Mouse (Mus musculus): ENCODE data around the gene Pds5b. TPM values are rescaled to one million over a fixed set of nuclear protein-coding genes. Genes with fewer than 3 reads are reported as not detected.
"Not testable (repeated sequence)": the region's sequence is repeated elsewhere in the genome, so short reads cannot be mapped to it uniquely, and the experiment has no call there.

Gene Pds5b
- polyA plus RNA-seq, 1 experiment from 2014 or later = 31.8 TPM

- not testable (repeated sequence) for H3K4me3 ChIP-seq (ENCODE audit: low read depth, low read length); ATAC-seq; H3K27ac ChIP-seq (ENCODE audit: low read depth, low read length); H3K4me2 ChIP-seq (ENCODE audit: low read length); H3K9ac ChIP-seq (ENCODE audit: low read length); H3K9me3 ChIP-seq (replicated peaks; ENCODE audit: control insufficient read depth, low read length); DNase-seq (ENCODE audit: low spot score); H3K27me3 ChIP-seq (replicated peaks; ENCODE audit: control insufficient read depth, insufficient read depth, low read length); H3K4me1 ChIP-seq (ENCODE audit: control insufficient read depth, insufficient read depth, low read length)
- H3K36me3 ChIP-seq (ENCODE audit: control insufficient read depth, insufficient read depth, low read length) = peaks cover 17% of the 10 kb centered on the region
- WGBS = 96% methylated on average over 6 of the region's 6 CpGs
Observed at GRCm38 (mm10) chr5:150659425-150659824, 14.1 kb upstream of the Pds5b start.

GRCm38 (mm10) chr5:150660296-150660695 lies 13.2 kb upstream of the Pds5b start:
- H3K27ac ChIP-seq (ENCODE audit: low read depth, low read length); H3K4me3 ChIP-seq (ENCODE audit: low read depth, low read length); H3K4me2 ChIP-seq (ENCODE audit: low read length); ATAC-seq; H3K9ac ChIP-seq (ENCODE audit: low read length); H3K9me3 ChIP-seq (replicated peaks; ENCODE audit: control insufficient read depth, low read length); DNase-seq (ENCODE audit: low spot score); H3K27me3 ChIP-seq (replicated peaks; ENCODE audit: control insufficient read depth, insufficient read depth, low read length): not testable (repeated sequence)
- 96% methylated on average over 3 of the region's 3 CpGs for WGBS
- H3K4me1 ChIP-seq (ENCODE audit: control insufficient read depth, insufficient read depth, low read length) = peaks cover 11% of the 10 kb centered on the region
- peaks cover 17% of the 10 kb centered on the region for H3K36me3 ChIP-seq (ENCODE audit: control insufficient read depth, insufficient read depth, low read length)

- H3K4me3 ChIP-seq (ENCODE audit: low read depth, low read length); H3K4me1 ChIP-seq (ENCODE audit: control insufficient read depth, insufficient read depth, low read length); H3K9ac ChIP-seq (ENCODE audit: low read length); H3K4me2 ChIP-seq (ENCODE audit: low read length); H3K27ac ChIP-seq (ENCODE audit: low read depth, low read length); DNase-seq (ENCODE audit: low spot score); ATAC-seq; H3K9me3 ChIP-seq (replicated peaks; ENCODE audit: control insufficient read depth, low read length); H3K27me3 ChIP-seq (replicated peaks; ENCODE audit: control insufficient read depth, insufficient read depth, low read length): not testable (repeated sequence)
- peaks cover 17% of the 10 kb centered on the region for H3K36me3 ChIP-seq (ENCODE audit: control insufficient read depth, insufficient read depth, low read length)
- WGBS = 91% methylated on average over 7 of the region's 7 CpGs
Observed at GRCm38 (mm10) chr5:150663926-150664325, 9.6 kb upstream of the Pds5b start.

- Histone ChIP-seq H3K9ac (ENCODE audit: low read length) (peak overlapping the region; percentile 91), H3K27me3 (replicated peaks; ENCODE audit: control insufficient read depth, insufficient read depth, low read length) (no peaks in the 10 kb centered on the region), H3K27ac (ENCODE audit: low read depth, low read length) (peak overlapping the region; percentile 91), H3K4me1 (ENCODE audit: control insufficient read depth, insufficient read depth, low read length) (peaks cover 9% of the 10 kb centered on the region; the same call in 1 of the 2 replicates), H3K36me3 (ENCODE audit: control insufficient read depth, insufficient read depth, low read length) (peaks cover 17% of the 10 kb centered on the region), H3K4me3 (ENCODE audit: low read depth, low read length) (peak overlapping the region; percentile 96), H3K9me3 (replicated peaks; ENCODE audit: control insufficient read depth, low read length) (no peaks in the 10 kb centered on the region), H3K4me2 (ENCODE audit: low read length) (peak overlapping the region; percentile 79)
- WGBS = under 1% methylated on average over 10 of the region's 10 CpGs
- ATAC-seq = no peak
- DNase-seq (ENCODE audit: low spot score) = no peak
Observed at GRCm38 (mm10) chr5:150664794-150665131, 8.8 kb upstream of the Pds5b start.

GRCm38 (mm10) chr5:150665132-150665954 lies 8.2 kb upstream of the Pds5b start:
- WGBS = under 1% methylated on average over 52 of the region's 52 CpGs
- DNase-seq (ENCODE audit: low spot score) (peak; percentile 100), ATAC-seq (peak; percentile 99)
- Histone ChIP-seq H3K4me1 (ENCODE audit: control insufficient read depth, insufficient read depth, low read length) (peaks cover 9% of the 10 kb centered on the region; the same call in 1 of the 2 replicates), H3K36me3 (ENCODE audit: control insufficient read depth, insufficient read depth, low read length) (peaks cover 17% of the 10 kb centered on the region), H3K9me3 (replicated peaks; ENCODE audit: control insufficient read depth, low read length) (no peaks in the 10 kb centered on the region), H3K9ac (ENCODE audit: low read length) (peak overlapping the region; percentile 91), H3K4me3 (ENCODE audit: low read depth, low read length) (peak overlapping the region; percentile 96), H3K4me2 (ENCODE audit: low read length) (peak overlapping the region; percentile 79), H3K27me3 (replicated peaks; ENCODE audit: control insufficient read depth, insufficient read depth, low read length) (no peaks in the 10 kb centered on the region), H3K27ac (ENCODE audit: low read depth, low read length) (peak overlapping the region; percentile 91)

GRCm38 (mm10) chr5:150666133-150666739 lies 7.3 kb upstream of the Pds5b start, which contains the start of gene N4bp2l2:
N4bp2l2 (minus strand) TSS chr5:150666183.
- Histone ChIP-seq H3K36me3 (ENCODE audit: control insufficient read depth, insufficient read depth, low read length) (peaks cover 11% of the 10 kb centered on the region), H3K27ac (ENCODE audit: low read depth, low read length) (peak within 1 kb of the TSS; percentile 91), H3K4me2 (ENCODE audit: low read length) (peak within 1 kb of the TSS; percentile 79), H3K4me3 (ENCODE audit: low read depth, low read length) (peak within 1 kb of the TSS; percentile 96), H3K9ac (ENCODE audit: low read length) (peak within 1 kb of the TSS; percentile 91)
- DNase-seq (ENCODE audit: low spot score); H3K4me1 ChIP-seq (ENCODE audit: control insufficient read depth, insufficient read depth, low read length); H3K9me3 ChIP-seq (replicated peaks; ENCODE audit: control insufficient read depth, low read length); H3K27me3 ChIP-seq (replicated peaks; ENCODE audit: control insufficient read depth, insufficient read depth, low read length): not testable (repeated sequence)
- 0 out of 2 replicates have a peak, but pooled peaks have one; percentile 0 for ATAC-seq
- 91% methylated on average over 8 of the region's 9 CpGs for WGBS

GRCm38 (mm10) chr5:150668731-150669130 lies 4.8 kb upstream of the Pds5b start:
- no peak for ATAC-seq
- WGBS = 71% methylated on average over 4 of the region's 4 CpGs
- Histone ChIP-seq H3K9me3 (replicated peaks; ENCODE audit: control insufficient read depth, low read length) (no peaks in the 10 kb centered on the region), H3K27ac (ENCODE audit: low read depth, low read length) (no peak overlapping the region), H3K4me3 (ENCODE audit: low read depth, low read length) (no peak overlapping the region), H3K36me3 (ENCODE audit: control insufficient read depth, insufficient read depth, low read length) (no peaks in the 10 kb centered on the region), H3K4me1 (ENCODE audit: control insufficient read depth, insufficient read depth, low read length) (0 out of 2 replicates have a peak, but pooled peaks cover 2% of the 10 kb centered on the region), H3K9ac (ENCODE audit: low read length) (no peak overlapping the region), H3K4me2 (ENCODE audit: low read length) (no peak overlapping the region), H3K27me3 (replicated peaks; ENCODE audit: control insufficient read depth, insufficient read depth, low read length) (no peaks in the 10 kb centered on the region)
- no peak for DNase-seq (ENCODE audit: low spot score)

GRCm38 (mm10) chr5:150672343-150672742 lies 1.2 kb upstream of the Pds5b start:
- 92% methylated on average over 7 of the region's 7 CpGs for WGBS
- Histone ChIP-seq H3K9me3 (replicated peaks; ENCODE audit: control insufficient read depth, low read length) (no peaks in the 10 kb centered on the region), H3K4me2 (ENCODE audit: low read length) (no peak overlapping the region), H3K27ac (ENCODE audit: low read depth, low read length) (no peak overlapping the region), H3K9ac (ENCODE audit: low read length) (no peak overlapping the region), H3K4me1 (ENCODE audit: control insufficient read depth, insufficient read depth, low read length) (peaks cover 6% of the 10 kb centered on the region), H3K27me3 (replicated peaks; ENCODE audit: control insufficient read depth, insufficient read depth, low read length) (no peaks in the 10 kb centered on the region), H3K36me3 (ENCODE audit: control insufficient read depth, insufficient read depth, low read length) (no peaks in the 10 kb centered on the region), H3K4me3 (ENCODE audit: low read depth, low read length) (no peak overlapping the region)
- DNase-seq (ENCODE audit: low spot score) = no peak
- no peak for ATAC-seq

All from forebrain, embryonic 14.5 days (tissue).